14 mouse cellular contexts compared by ENCODE assay signal in genomic region chr5:139027603-139028002, GRCm38 (mm10). TPM values are rescaled to one million over a fixed set of nuclear protein-coding genes. Genes with fewer than 3 reads are reported as not detected.
DNase-seq lines count a peak whose midpoint lies in the region; ATAC-seq lines count a peak whose summit lies in the region.
"Had no signal": no experiment of that assay in that cellular context is flagged by ENCODE, and none has a peak within 500 bp of the region (broad histone marks: within the 10 kb centered on the region; RNA-seq: fewer than 3 reads in every experiment).

No protein-coding gene starts in this region.

- H3K9ac ChIP-seq in lung, embryonic 16.5 days (ENCODE audit: low read length), result no peak overlapping the region; the same call in 1 of the 2 replicates
- peak overlapping the region; percentile 15; the same call in 1 of the 2 replicates for H3K9ac ChIP-seq in hindbrain, embryonic 12.5 days
- no peak overlapping the region for H3K9ac ChIP-seq in stomach, embryonic 15.5 days
- H3K9ac ChIP-seq: limb, embryonic 15.5 days; midbrain, embryonic 12.5 days had no signal

- H3K9me3 ChIP-seq in lung, embryonic 16.5 days (ENCODE audit: control insufficient read depth, low read length), result no peaks in the 10 kb centered on the region
- H3K9me3 ChIP-seq in hindbrain, embryonic 12.5 days (replicated peaks), result no peaks in the 10 kb centered on the region
- no peaks in the 10 kb centered on the region for H3K9me3 ChIP-seq in stomach, embryonic 15.5 days
- H3K9me3 ChIP-seq: limb, embryonic 15.5 days; midbrain, embryonic 12.5 days had no signal

- peak overlapping the region; percentile 38; the same call in 1 of the 2 replicates for H3K27ac ChIP-seq in lung, embryonic 16.5 days (ENCODE audit: low read length)
- 0 out of 2 replicates have a peak overlapping the region, but pooled peaks have one; percentile 41 for H3K27ac ChIP-seq in hindbrain, embryonic 12.5 days
- no peak overlapping the region for H3K27ac ChIP-seq in stomach, embryonic 15.5 days
- H3K27ac ChIP-seq: limb, embryonic 15.5 days; midbrain, embryonic 12.5 days had no signal

- H3K36me3 ChIP-seq in lung, embryonic 16.5 days (ENCODE audit: control insufficient read depth, insufficient read depth, low read length), result no peaks in the 10 kb centered on the region
- H3K36me3 ChIP-seq in hindbrain, embryonic 12.5 days, result no peaks in the 10 kb centered on the region
- no peaks in the 10 kb centered on the region for H3K36me3 ChIP-seq in stomach, embryonic 15.5 days
- H3K36me3 ChIP-seq: limb, embryonic 15.5 days; midbrain, embryonic 12.5 days had no signal

- no peak overlapping the region for H3K4me3 ChIP-seq in lung, embryonic 16.5 days (ENCODE audit: low read length)
- no peak overlapping the region for H3K4me3 ChIP-seq in hindbrain, embryonic 12.5 days
- no peak overlapping the region for H3K4me3 ChIP-seq in stomach, embryonic 15.5 days (replicated peaks)
- H3K4me3 ChIP-seq: limb, embryonic 15.5 days; midbrain, embryonic 12.5 days had no signal

- H3K4me2 ChIP-seq in lung, embryonic 16.5 days (ENCODE audit: low read depth, low read length), result no peak overlapping the region
- no peak overlapping the region for H3K4me2 ChIP-seq in hindbrain, embryonic 12.5 days (replicated peaks)
- H3K4me2 ChIP-seq in stomach, embryonic 15.5 days, result no peak overlapping the region
- H3K4me2 ChIP-seq: limb, embryonic 15.5 days; midbrain, embryonic 12.5 days had no signal

- H3K4me1 ChIP-seq in lung, embryonic 16.5 days (replicated peaks; ENCODE audit: control insufficient read depth, insufficient read depth, low read length), result peaks cover 6% of the 10 kb centered on the region; the same call in 1 of the 2 replicates
- H3K4me1 ChIP-seq in hindbrain, embryonic 12.5 days, result peaks cover 10% of the 10 kb centered on the region
- H3K4me1 ChIP-seq in stomach, embryonic 15.5 days, result 0 out of 2 replicates have a peak, but pooled peaks cover 6% of the 10 kb centered on the region

- no peak for DNase-seq in lung, postnatal 4 days
- peak; percentile 74 for DNase-seq in kidney, postnatal 14 days
- no peak for DNase-seq in left cerebral cortex, adult 11 months (ENCODE audit: low spot score)
- no peak for DNase-seq in layer of hippocampus, postnatal 10 days (ENCODE audit: low spot score in 2 of 2)
- no peak for DNase-seq in adrenal gland, postnatal 36 days
- DNase-seq: heart, adult 11 months; right cerebral cortex, postnatal 14 days had no signal

- ATAC-seq in lung, embryonic 16.5 days (ENCODE audit: low read depth), result peak; percentile 72
- ATAC-seq in hindbrain, embryonic 12.5 days (ENCODE audit: low FRiP score), result no peak
- peak; percentile 52; the same call in 1 of the 2 replicates for ATAC-seq in stomach, embryonic 15.5 days (ENCODE audit: insufficient read depth, low FRiP score, low read depth)
- ATAC-seq: activated CD4-positive, CD25-positive, alpha-beta regulatory T cell, adult 4 months; intestine, embryonic 16.5 days had no signal

- WGBS in lung, embryonic 16.5 days, result 37% methylated on average over 15 of the region's 15 CpGs
- WGBS in hindbrain, embryonic 12.5 days, result 23% methylated on average over 15 of the region's 15 CpGs
- WGBS in stomach, embryonic 15.5 days, result 39% methylated on average over 15 of the region's 15 CpGs

- H3K27me3 ChIP-seq in lung, embryonic 16.5 days (ENCODE audit: control insufficient read depth, insufficient read depth, low read depth, low read length), result no peaks in the 10 kb centered on the region
- H3K27me3 ChIP-seq in hindbrain, embryonic 12.5 days, result no peaks in the 10 kb centered on the region
- H3K27me3 ChIP-seq in stomach, embryonic 15.5 days (replicated peaks), result no peaks in the 10 kb centered on the region
- H3K27me3 ChIP-seq: limb, embryonic 15.5 days; midbrain, embryonic 12.5 days had no signal

RNA-seq across cellular contexts. Expression of gene Pdgfa, which starts 30.4 kb away (rescaled TPM):
- 56.7 and 58.2 TPM in 2 replicates for polyA plus RNA-seq in lung, embryonic 16.5 days (2015; fragmentation: Nextera tagmentation; extraction: Ambion mirVana)
- polyA plus RNA-seq in hindbrain, embryonic 12.5 days (2016; fragmentation: Nextera tagmentation; extraction: Ambion mirVana), result 11.2 and 13.4 TPM in 2 replicates
- polyA plus RNA-seq in stomach, embryonic 15.5 days (2015; fragmentation: Nextera tagmentation; extraction: Ambion mirVana), result 48.7 and 58.7 TPM in 2 replicates
- total RNA-seq in layer of hippocampus, postnatal 10 days (2021), result 10 to 100 TPM; 49.2 to 58.5 TPM
- 10 to 100 TPM; 31.1 to 34.3 TPM for total RNA-seq in adrenal gland, postnatal 36 days (2021)
- polyA plus RNA-seq: activated CD4-positive, CD25-positive, alpha-beta regulatory T cell, adult 4 months had no signal
